Mouse (Mus musculus): Measurements from ENCODE around the gene Pim2.

- TF ChIP-seq POLR2A (IDR thresholded peaks at IDR 0.05; ENCODE audit: insufficient read depth, low read length) (no peak), EP300 (IDR thresholded peaks at IDR 0.05; ENCODE audit: insufficient read depth, low read depth, low read length) (no peak)
Observed at GRCm38 (mm10) chrX:7868506-7868905, 9.6 kb upstream of the Pim2 start.
